Mouse (Mus musculus) midbrain, embryonic 10.5 days (tissue): ENCODE data around the gene Zfp839. TPM values are rescaled to one million over a fixed set of nuclear protein-coding genes. Genes with fewer than 3 reads are reported as not detected.

Experiments
- DNase-seq: peaks from one replicate; pipeline ENCODE4 v3.0.0-alpha.2; 2017; ENCODE audit warnings: low spot score
- H3K27ac ChIP-seq: fragments of 300-500 bp; sonication (generic); replicated peaks from 2 replicates; pipeline ENCODE4 v1.5.1; 2016; ENCODE audit warnings: mild to moderate bottlenecking
- H3K27me3 ChIP-seq: fragments of 300-500 bp; sonication (generic); 2 replicates; pipeline ENCODE4 v1.6.1; 2016; ENCODE audit warnings: low read depth, mild to moderate bottlenecking; ENCODE audit not compliant: poor library complexity, severe bottlenecking
- H3K36me3 ChIP-seq: fragments of 300-500 bp; sonication (generic); 2 replicates; pipeline ENCODE4 v1.6.1; 2016; ENCODE audit warnings: mild to moderate bottlenecking, moderate library complexity
- H3K4me1 ChIP-seq: fragments of 300-500 bp; sonication (generic); 2 replicates; pipeline ENCODE4 v1.6.1; 2016
- H3K4me3 ChIP-seq: fragments of 300-500 bp; sonication (generic); 2 replicates; pipeline ENCODE4 v1.5.1; 2016; ENCODE audit warnings: mild to moderate bottlenecking, moderate library complexity
- H3K9me3 ChIP-seq: fragments of 300-500 bp; sonication (generic); replicated peaks from 2 replicates; pipeline ENCODE4 v1.6.1; 2016; ENCODE audit warnings: mild to moderate bottlenecking
- WGBS: fragments of 180-500 bp; shearing (Covaris S2); methylation state at CpG from one replicate; pipeline ENCODE4 v1.1.7; 2016; 5-methylcytosine and 5-hydroxymethylcytosine counted together
- polyA plus RNA-seq: library from polyadenylated mRNA; unstranded; fragments of >200 nt; fragmentation: Nextera tagmentation; extraction: Ambion mirVana; gene quantifications from 2 replicates; pipeline ENCODE4 v1.2.1, GENCODE M21; 2016

The Zfp839 gene
- polyA plus RNA-seq, 1 experiment from 2014 or later = 4.8 TPM

DNA sequence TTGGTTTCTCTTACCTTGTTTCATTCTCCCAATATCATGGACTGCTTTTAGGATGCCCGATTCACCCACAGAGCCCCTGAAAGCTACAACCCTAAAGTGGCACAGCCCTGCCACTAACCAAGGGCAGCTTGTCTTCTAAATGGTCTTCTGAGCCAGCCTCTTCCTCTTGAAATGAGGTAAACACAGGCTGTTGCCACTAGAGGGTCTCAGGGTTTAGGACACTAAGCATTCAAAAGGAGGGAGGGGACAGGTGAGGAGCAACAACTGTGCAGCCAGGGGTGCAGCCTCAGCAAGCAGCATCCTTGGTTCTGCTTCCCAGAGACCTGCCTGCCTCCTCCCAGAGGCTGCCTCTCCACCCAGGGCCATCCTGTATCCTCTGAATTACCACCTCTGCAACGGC, 28.3 kb upstream of the Zfp839 start:
- Histone ChIP-seq H3K36me3 (peaks cover 6% of the 10 kb centered on the region; the same call in 1 of the 2 replicates), H3K27me3 (no peaks in the 10 kb centered on the region), H3K4me3 (no peak overlapping the region), H3K4me1 (no peaks in the 10 kb centered on the region), H3K27ac (no peak overlapping the region), H3K9me3 (no peaks in the 10 kb centered on the region)
- 84% methylated on average over 2 of the region's 2 CpGs for WGBS
- no peak for DNase-seq

DNA sequence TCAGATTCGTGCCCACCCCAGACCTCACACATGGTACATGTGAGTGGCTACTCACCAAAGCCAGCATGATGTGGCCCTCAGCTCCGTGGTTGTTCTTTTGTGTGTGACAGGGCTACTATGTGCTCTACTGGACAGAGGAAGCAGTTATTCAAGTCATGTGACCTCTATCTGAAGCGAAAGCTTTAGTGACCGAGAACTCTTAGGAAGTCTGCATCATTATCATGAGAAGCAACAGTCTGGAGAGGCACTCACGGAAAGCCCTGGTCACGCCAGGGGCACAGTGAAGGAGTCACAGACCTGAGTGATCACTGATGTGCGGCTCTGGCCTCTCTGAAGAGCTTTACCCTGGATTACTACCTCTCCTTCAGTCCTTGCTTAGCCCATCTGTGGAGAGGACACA, 27.7 kb upstream of the Zfp839 start:
- Histone ChIP-seq H3K36me3 (peaks cover 6% of the 10 kb centered on the region; the same call in 1 of the 2 replicates), H3K27me3 (no peaks in the 10 kb centered on the region), H3K4me1 (no peaks in the 10 kb centered on the region), H3K27ac (no peak overlapping the region), H3K9me3 (no peaks in the 10 kb centered on the region), H3K4me3 (no peak overlapping the region)
- no peak for DNase-seq
- 92% methylated on average over 7 of the region's 7 CpGs for WGBS

DNA sequence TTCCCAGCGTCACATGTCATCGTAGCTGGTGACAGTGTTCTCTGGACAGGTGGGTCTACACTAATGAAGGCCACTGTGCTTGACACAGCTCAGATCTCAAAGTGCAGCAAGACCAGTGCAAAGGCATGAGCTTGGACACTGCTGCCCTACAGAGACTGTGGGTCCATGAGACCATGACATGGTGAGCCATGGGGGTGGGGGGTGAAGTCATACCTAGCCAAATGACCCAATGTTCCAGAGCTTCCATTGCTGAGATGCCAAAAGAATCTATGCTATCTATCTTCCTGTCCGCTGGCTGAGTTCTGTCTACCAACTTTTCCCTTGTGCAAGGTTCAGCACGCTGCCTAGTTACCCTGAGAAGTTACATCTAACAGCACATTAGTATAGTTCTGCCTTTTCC, 21.1 kb upstream of the Zfp839 start:
- H3K9me3 ChIP-seq = no peaks in the 10 kb centered on the region
- H3K36me3 ChIP-seq = no peaks in the 10 kb centered on the region
- no peaks in the 10 kb centered on the region for H3K27me3 ChIP-seq
- no peak overlapping the region for H3K27ac ChIP-seq
- 97% methylated on average over 4 of the region's 4 CpGs for WGBS
- H3K4me3 ChIP-seq = no peak overlapping the region
- no peaks in the 10 kb centered on the region for H3K4me1 ChIP-seq
- no peak for DNase-seq

DNA sequence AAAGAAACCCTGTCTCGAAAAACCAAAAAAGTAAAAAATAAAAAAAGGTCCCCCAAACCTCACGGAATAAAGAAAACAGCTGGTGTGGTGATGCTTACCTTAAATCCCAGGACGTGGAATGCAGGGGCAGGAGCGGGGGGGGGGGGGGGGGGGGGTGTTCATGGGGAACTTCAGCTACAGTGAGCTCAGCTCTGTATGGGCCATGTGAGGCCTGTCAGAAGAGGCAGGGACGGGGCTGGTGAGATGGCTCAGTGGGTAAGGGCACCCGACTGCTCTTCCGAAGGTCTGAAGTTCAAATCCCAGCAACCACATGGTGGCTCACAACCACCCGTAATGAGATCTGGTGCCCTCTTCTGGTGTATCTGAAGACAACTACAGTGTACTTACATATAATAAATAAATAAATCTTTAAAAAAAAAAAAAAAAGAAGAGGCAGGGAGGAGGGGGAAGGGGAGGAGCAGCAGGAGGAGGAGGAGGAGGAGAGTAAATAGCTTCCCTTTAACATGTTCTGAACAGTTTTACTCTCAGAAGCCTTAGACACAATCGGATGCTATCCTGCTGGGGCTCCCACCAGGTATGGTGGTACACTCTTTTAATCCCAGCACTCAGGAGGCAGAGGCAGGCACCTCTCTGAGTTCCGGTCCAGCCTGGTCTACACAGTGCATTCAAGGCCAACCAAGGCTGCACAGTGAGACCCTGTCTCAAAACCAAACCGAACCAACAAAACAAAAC, 19.6 kb upstream of the Zfp839 start:
- Histone ChIP-seq H3K4me3 (no peak overlapping the region), H3K27ac (no peak overlapping the region), H3K4me1 (no peaks in the 10 kb centered on the region), H3K27me3 (no peaks in the 10 kb centered on the region), H3K36me3 (no peaks in the 10 kb centered on the region), H3K9me3 (no peaks in the 10 kb centered on the region)
- no peak for DNase-seq
- WGBS = 86% methylated on average over 11 of the region's 11 CpGs

DNA sequence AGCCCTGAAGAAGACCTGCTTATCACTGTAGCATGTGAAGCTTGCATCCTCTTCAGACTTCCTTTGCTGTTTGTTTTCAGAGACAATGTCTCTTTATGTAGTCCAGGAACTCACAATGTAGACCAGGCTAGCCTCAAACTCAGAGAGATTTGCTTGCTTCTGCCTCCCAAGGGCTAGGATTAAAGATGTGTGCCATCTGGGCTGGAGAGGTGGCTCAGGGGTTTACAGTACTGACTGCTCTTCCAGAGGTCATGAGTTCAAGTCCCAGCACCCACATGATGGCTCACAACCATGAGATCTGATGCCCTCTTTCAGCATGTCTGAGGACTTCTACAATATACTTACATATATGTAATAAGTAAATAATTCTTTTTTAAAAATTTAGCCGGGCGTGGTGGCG, 14.9 kb upstream of the Zfp839 start:
- Histone ChIP-seq H3K4me1 (peaks cover 21% of the 10 kb centered on the region), H3K36me3 (no peaks in the 10 kb centered on the region), H3K4me3 (no peak overlapping the region), H3K9me3 (no peaks in the 10 kb centered on the region), H3K27ac (no peak overlapping the region), H3K27me3 (no peaks in the 10 kb centered on the region)
- 99% methylated on average over 3 of the region's 3 CpGs for WGBS
- DNase-seq = no peak

DNA sequence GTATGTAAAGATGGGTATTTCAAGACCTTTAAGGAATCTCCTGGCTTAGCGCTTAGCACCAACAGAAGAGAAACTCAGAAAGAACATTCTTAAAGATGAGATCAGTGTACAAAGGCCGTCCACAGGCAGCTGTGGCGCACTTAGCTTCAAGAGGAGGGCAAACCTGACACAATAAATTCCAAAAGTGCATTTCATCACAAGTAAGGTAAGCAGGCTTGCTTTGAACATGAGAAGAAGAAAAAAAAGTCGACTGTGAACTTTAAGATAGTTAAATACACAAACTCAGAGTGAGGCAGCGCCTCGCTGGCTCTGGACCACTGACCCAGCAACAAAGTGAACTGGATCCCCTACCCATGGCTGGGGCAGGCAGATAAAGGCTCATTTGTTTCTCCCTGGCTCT, 13.3 kb upstream of the Zfp839 start:
- Histone ChIP-seq H3K4me3 (peak overlapping the region; percentile 24; the same call in 1 of the 2 replicates), H3K36me3 (no peaks in the 10 kb centered on the region), H3K4me1 (peaks cover 27% of the 10 kb centered on the region), H3K9me3 (no peaks in the 10 kb centered on the region), H3K27me3 (no peaks in the 10 kb centered on the region), H3K27ac (peak overlapping the region; percentile 79)
- WGBS = 58% methylated on average over 6 of the region's 6 CpGs
- no peak for DNase-seq

DNA sequence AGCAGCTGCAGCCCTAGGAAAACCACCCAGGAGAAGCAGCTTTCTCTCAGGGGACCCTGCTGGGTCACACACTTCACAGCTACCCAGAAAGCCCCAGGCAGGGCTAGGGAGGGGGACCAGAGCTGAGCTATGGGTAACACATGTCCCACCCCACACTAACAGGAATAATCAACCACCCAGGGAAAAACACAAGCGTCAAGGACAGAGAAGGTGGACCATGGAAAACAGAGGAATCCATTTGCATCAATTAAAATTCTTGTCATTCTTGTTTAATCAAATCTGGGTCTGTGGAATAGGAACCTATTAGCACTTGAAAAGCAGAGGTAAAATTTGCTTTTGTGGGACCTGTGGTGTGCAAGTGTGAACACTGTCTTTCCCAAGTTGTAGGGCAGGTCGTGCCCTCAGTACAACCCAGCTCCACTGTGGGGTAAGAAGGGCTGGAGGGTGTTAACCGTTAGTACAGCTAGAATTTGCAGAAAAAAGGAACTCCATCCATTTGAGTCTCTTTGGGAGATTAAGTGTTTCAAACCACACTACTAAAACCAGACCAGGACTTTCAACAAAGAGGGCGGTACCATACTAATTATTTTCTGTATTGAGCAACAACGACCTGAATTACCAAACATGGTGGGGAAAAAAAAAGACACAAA, 12.7 kb upstream of the Zfp839 start:
- Histone ChIP-seq H3K27ac (peak overlapping the region; percentile 79), H3K4me3 (peak overlapping the region; percentile 24; the same call in 1 of the 2 replicates), H3K36me3 (no peaks in the 10 kb centered on the region), H3K4me1 (peaks cover 27% of the 10 kb centered on the region), H3K9me3 (no peaks in the 10 kb centered on the region), H3K27me3 (0 out of 2 replicates have a peak, but pooled peaks cover under 1% of the 10 kb centered on the region)
- 42% methylated on average over 5 of the region's 5 CpGs for WGBS
- DNase-seq = no peak

DNA sequence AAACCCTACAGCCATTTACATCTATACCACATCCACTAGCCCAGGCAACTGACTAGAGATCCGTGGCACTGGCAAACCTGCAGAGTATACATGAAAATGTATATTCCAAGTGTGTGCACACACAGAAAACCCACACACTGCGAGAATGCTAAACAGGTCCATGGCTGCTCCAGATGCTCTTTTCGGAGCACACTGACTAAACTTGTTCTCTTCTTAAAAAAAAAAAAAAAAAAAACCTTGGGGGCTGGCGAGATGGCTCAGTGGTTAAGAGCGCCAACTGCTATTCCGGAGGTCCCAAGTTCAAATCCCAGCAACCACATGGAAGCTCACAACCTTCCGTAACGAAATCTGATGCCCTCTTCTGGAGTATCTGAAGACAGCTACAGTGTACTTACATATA, 12.2 kb upstream of the Zfp839 start:
- Histone ChIP-seq H3K27ac (0 out of 2 replicates have a peak overlapping the region, but pooled peaks have one; percentile 79), H3K9me3 (no peaks in the 10 kb centered on the region), H3K27me3 (peaks cover 6% of the 10 kb centered on the region; the same call in 1 of the 2 replicates), H3K36me3 (no peaks in the 10 kb centered on the region), H3K4me1 (peaks cover 27% of the 10 kb centered on the region), H3K4me3 (no peak overlapping the region)
- 88% methylated on average over 8 of the region's 8 CpGs for WGBS
- DNase-seq = no peak

DNA sequence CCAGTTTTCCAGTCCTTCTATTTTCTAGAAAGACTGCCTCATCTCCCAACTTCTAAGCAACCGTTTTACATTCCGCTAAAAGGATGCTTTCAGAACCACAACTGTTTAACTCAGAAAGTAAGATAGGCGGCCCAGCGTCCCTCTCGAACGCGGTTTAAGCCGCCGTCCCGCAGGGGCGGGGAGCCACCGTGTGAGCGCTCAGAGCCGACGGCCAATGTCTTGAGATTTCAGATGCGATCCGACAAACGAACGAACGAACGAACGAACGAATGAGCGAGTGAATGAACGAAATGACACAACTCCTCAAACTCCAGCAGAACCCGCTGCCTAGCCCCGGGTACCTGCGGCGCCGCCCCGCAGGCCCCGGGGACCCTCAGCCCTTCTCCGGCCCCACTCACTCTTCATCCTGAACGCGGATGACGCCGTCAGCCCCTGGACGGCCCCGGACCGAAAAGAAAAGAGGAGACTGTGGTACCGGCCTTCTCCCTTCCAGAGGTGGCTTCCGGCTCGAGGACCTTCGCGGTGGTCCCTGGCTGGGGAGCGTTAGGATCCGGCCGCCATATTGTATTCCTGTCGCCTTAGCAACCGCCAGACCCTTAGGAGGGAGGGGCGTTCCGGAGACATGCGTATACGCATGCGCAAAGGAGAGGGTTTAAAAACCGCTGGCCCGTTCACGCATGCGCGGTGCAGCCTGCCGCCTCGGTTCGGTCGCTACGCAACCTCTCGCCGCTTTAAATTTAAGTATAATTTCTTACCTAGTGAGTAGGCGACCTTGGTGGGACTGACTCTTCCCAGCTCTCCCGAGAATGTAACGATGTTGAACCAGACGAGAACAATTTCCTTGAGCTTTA, 9.5 kb upstream of the Zfp839 start, which contains the start of gene Mok:
Mok (minus strand) TSS at position 592 of the 851 bp plus-strand sequence.
- WGBS = under 1% methylated on average over 71 of the region's 71 CpGs
- Histone ChIP-seq H3K36me3 (no peaks in the 10 kb centered on the region), H3K4me3 (peak within 1 kb of the TSS; percentile 68), H3K27ac (peak within 1 kb of the TSS; percentile 80), H3K9me3 (no peaks in the 10 kb centered on the region), H3K27me3 (peaks cover 26% of the 10 kb centered on the region), H3K4me1 (peaks cover 44% of the 10 kb centered on the region)
- DNase-seq = peak; percentile 95

DNA sequence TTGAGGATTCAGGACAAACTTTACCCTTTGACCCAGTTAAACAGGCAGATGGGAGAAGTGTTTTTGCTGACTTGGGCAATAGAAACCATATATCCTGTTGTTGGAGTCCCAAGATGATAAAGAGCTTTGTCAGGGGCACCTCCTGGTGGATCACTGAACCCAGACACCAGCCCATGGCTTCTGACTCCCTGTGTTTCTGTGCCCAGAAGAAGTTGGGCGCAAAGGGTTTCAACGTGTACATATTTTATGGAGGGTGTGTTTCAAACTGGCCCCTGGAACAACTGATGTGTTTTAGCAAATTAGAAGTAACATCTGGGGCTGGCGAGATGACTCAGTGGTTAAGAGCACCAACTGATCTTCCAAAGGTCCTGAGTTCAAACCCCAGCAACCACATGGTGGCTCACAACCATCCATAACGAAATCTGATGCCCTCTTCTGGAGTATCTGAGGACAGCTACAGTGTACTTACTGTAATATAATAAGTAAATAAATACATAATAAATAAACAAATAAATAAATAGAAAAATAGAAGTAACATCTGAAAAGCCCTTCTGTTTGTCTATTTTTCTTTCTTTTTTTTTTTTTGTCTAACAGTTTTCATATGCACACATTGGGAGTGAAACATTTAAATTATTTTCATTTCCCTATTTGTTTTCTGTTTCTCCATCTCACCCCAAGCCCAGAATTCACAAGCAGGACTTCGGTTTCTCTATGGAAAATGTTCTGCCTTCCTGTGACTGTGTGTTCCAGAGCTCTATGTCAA, 8.1 kb upstream of the Zfp839 start:
- WGBS = 72% methylated on average over 5 of the region's 5 CpGs
- no peaks in the 10 kb centered on the region for H3K36me3 ChIP-seq
- no peak overlapping the region for H3K4me3 ChIP-seq
- no peak for DNase-seq
- H3K4me1 ChIP-seq = peaks cover 50% of the 10 kb centered on the region
- H3K9me3 ChIP-seq = no peaks in the 10 kb centered on the region
- H3K27ac ChIP-seq = no peak overlapping the region
- peaks cover 38% of the 10 kb centered on the region for H3K27me3 ChIP-seq

DNA sequence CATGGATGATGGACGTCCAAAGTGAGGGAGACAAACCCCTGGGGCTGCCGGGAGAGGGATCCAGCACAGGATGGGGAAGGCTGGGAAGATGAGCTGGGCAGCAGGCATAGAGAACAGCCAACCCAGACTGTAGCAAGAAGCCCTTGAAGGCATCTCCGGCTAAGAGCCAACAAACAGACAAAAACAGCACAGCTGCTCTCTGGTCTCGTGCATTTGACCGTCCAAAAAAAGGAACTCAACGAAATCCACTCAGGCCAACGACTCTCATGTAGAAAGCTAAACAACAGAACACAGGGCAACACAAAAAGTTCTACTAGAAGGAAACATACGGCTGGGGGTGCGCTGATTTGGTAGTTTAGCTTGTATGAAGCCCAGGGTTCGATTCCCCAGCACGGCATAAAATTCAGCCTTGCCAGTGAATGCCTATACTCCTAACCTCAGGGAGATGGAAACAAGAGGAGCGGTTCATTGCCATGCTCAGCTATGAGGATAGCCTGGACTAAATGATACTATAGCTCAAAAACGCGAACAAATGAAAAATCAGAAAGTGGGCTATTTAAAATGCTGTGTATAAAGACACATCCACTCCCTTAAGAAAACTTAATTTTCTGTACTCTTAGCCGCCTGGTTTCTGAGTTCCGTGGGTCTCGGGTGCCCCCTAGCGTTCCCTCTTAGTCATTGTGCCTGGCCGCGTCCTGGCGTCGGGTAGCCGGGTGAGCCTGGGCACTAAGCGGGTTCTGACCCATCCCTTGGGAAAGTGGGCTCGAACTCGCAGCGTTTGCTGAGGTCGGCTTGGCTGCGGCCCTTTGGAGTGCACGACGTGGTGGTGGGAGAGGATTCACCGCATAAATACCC, 6.6 kb upstream of the Zfp839 start:
- DNase-seq = peak; percentile 87
- WGBS = 21% methylated on average over 32 of the region's 32 CpGs
- H3K4me1 ChIP-seq = peaks cover 41% of the 10 kb centered on the region
- peak overlapping the region; percentile 63 for H3K4me3 ChIP-seq
- H3K36me3 ChIP-seq = no peaks in the 10 kb centered on the region
- no peak overlapping the region for H3K27ac ChIP-seq
- peaks cover 47% of the 10 kb centered on the region for H3K27me3 ChIP-seq
- H3K9me3 ChIP-seq = no peaks in the 10 kb centered on the region
